Mouse (Mus musculus) activated CD4-positive, CD25-positive, alpha-beta regulatory T cell, adult 4 months (primary cell): ENCODE measurements around the gene Asic2. TPM values are rescaled to one million over a fixed set of nuclear protein-coding genes. Genes with fewer than 3 reads are reported as not detected.

Source experiments
- ATAC-seq: one replicate; pipeline ENCODE4 v1.8.0; 2017
- polyA plus RNA-seq, 2 experiments: library from polyadenylated mRNA; unstranded; fragments of 100-300 nt; shearing (Covaris generic); gene quantifications; one replicate each; pipeline ENCODE4 v1.2.1; 2017

Gene Asic2
- polyA plus RNA-seq, 2 experiments from 2014 or later, result not detected

GRCm38 (mm10) chr11:81153161-81153840 lies 815.0 kb downstream of the Asic2 start:
- no peak for ATAC-seq

GRCm38 (mm10) chr11:81152460-81153160 lies 815.6 kb downstream of the Asic2 start:
- ATAC-seq, result no peak

GRCm38 (mm10) chr11:81152021-81152385 lies 816.3 kb downstream of the Asic2 start:
- ATAC-seq, result no peak

- ATAC-seq, result no peak
Measured at GRCm38 (mm10) chr11:81151286-81152020, 816.8 kb downstream of the Asic2 start.

- no peak for ATAC-seq
Measured at GRCm38 (mm10) chr11:81150621-81151020, 817.6 kb downstream of the Asic2 start.

GRCm38 (mm10) chr11:81148423-81148822 lies 819.8 kb downstream of the Asic2 start:
- no peak for ATAC-seq

- ATAC-seq, result no peak
Measured at GRCm38 (mm10) chr11:81146574-81147157, 821.6 kb downstream of the Asic2 start.

- ATAC-seq, result no peak
Measured at GRCm38 (mm10) chr11:81135141-81135540, 833.1 kb downstream of the Asic2 start.

GRCm38 (mm10) chr11:81133950-81134349 lies 834.3 kb downstream of the Asic2 start:
- no peak for ATAC-seq

GRCm38 (mm10) chr11:81132669-81133068 lies 835.6 kb downstream of the Asic2 start:
- no peak for ATAC-seq

GRCm38 (mm10) chr11:81124363-81124762 lies 843.9 kb downstream of the Asic2 start:
- no peak for ATAC-seq

- ATAC-seq, result no peak
Measured at GRCm38 (mm10) chr11:81120024-81120576, 848.2 kb downstream of the Asic2 start.

- ATAC-seq, result no peak
Measured at GRCm38 (mm10) chr11:81118055-81118454, 850.2 kb downstream of the Asic2 start.

GRCm38 (mm10) chr11:81115666-81116065 lies 852.6 kb downstream of the Asic2 start:
- no peak for ATAC-seq

GRCm38 (mm10) chr11:81111626-81112025 lies 856.6 kb downstream of the Asic2 start:
- ATAC-seq, result no peak

GRCm38 (mm10) chr11:81110049-81110448 lies 858.2 kb downstream of the Asic2 start:
- ATAC-seq, result no peak

- ATAC-seq, result no peak
Measured at GRCm38 (mm10) chr11:81106949-81107348, 861.3 kb downstream of the Asic2 start.

- ATAC-seq, result no peak
Measured at GRCm38 (mm10) chr11:81100829-81101228, 867.4 kb downstream of the Asic2 start.

- no peak for ATAC-seq
Measured at GRCm38 (mm10) chr11:81096011-81096410, 872.2 kb downstream of the Asic2 start.

GRCm38 (mm10) chr11:81094581-81094980 lies 873.7 kb downstream of the Asic2 start:
- no peak for ATAC-seq

GRCm38 (mm10) chr11:81092161-81092560 lies 876.1 kb downstream of the Asic2 start:
- no peak for ATAC-seq

GRCm38 (mm10) chr11:81083822-81084221 lies 884.4 kb downstream of the Asic2 start:
- no peak for ATAC-seq
